Mouse (Mus musculus) embryonic facial prominence, embryonic 13.5 days (tissue): Measurements from ENCODE around the gene Ccm2. TPM values are rescaled to one million over a fixed set of nuclear protein-coding genes. Genes with fewer than 3 reads are reported as not detected.

Experiments
- ATAC-seq: fragments of 200-750 bp; cut with Nextera tagmentation; 2 replicates; pipeline ENCODE4 v1.8.0; 2017; ENCODE audit warnings: low read depth; ENCODE audit not compliant: insufficient number of reproducible peaks, insufficient read depth, low FRiP score, low TSS enrichment
- H3K27ac ChIP-seq: fragments of 300-500 bp; sonication (generic); 2 replicates; pipeline ENCODE4 v1.5.1; 2015; ENCODE audit warnings: moderate library complexity, mild to moderate bottlenecking, inconsistent platforms
- H3K27me3 ChIP-seq: fragments of 300-500 bp; sonication (generic); 2 replicates; pipeline ENCODE4 v1.6.1; 2015; ENCODE audit warnings: mild to moderate bottlenecking, inconsistent platforms
- H3K36me3 ChIP-seq: fragments of 300-500 bp; sonication (generic); 2 replicates; pipeline ENCODE4 v1.6.1; 2015; ENCODE audit warnings: mild to moderate bottlenecking, inconsistent platforms
- H3K4me1 ChIP-seq: fragments of 300-500 bp; sonication (generic); 2 replicates; pipeline ENCODE4 v1.6.1; 2015; ENCODE audit warnings: inconsistent platforms
- H3K4me2 ChIP-seq: fragments of 300-500 bp; sonication (generic); 2 replicates; pipeline ENCODE4 v1.6.1; 2015; ENCODE audit warnings: moderate library complexity, mild to moderate bottlenecking, inconsistent platforms
- H3K4me3 ChIP-seq: fragments of 300-500 bp; sonication (generic); 2 replicates; pipeline ENCODE4 v1.5.1; 2015; ENCODE audit warnings: mild to moderate bottlenecking, inconsistent platforms
- H3K9ac ChIP-seq: fragments of 300-500 bp; sonication (generic); 2 replicates; pipeline ENCODE4 v1.6.1; 2015; ENCODE audit warnings: mild to moderate bottlenecking, inconsistent platforms
- H3K9me3 ChIP-seq: fragments of 300-500 bp; sonication (generic); 2 replicates; pipeline ENCODE4 v1.6.1; 2016; ENCODE audit warnings: inconsistent platforms
- WGBS: fragments of 180-500 bp; shearing (Covaris S2); methylation state at CpG from one replicate; pipeline ENCODE4 v1.1.7; 2015; ENCODE audit warnings: mixed read lengths; 5-methylcytosine and 5-hydroxymethylcytosine counted together
- polyA plus RNA-seq: library from polyadenylated mRNA; unstranded; fragments of >200 nt; fragmentation: Nextera tagmentation; extraction: Ambion mirVana; gene quantifications from 2 replicates; pipeline ENCODE4 v1.2.1, GENCODE M21; 2015

Gene Ccm2
- polyA plus RNA-seq, 1 experiment from 2014 or later, result 80.2 TPM

- ATAC-seq, result no peak
- H3K9me3 ChIP-seq, result no peaks in the 10 kb centered on the region
- WGBS, result 92% methylated on average over 4 of the region's 4 CpGs
- no peak overlapping the region for H3K4me2 ChIP-seq
- H3K36me3 ChIP-seq, result no peaks in the 10 kb centered on the region
- H3K4me3 ChIP-seq, result no peak overlapping the region
- H3K9ac ChIP-seq, result no peak overlapping the region
- H3K4me1 ChIP-seq, result peaks cover 15% of the 10 kb centered on the region
- H3K27ac ChIP-seq, result 0 out of 2 replicates have a peak overlapping the region, but pooled peaks have one; percentile 98
- no peaks in the 10 kb centered on the region for H3K27me3 ChIP-seq
Observed at GRCm38 (mm10) chr11:6545186-6545856, 1.4 kb upstream of the Ccm2 start.

GRCm38 (mm10) chr11:6545857-6546192 is 862 bp upstream of the Ccm2 start:
- Histone ChIP-seq H3K36me3 (no peaks in the 10 kb centered on the region), H3K27ac (peak overlapping the region; percentile 98), H3K9ac (peak overlapping the region; percentile 87), H3K4me3 (peak overlapping the region; percentile 70), H3K4me1 (peaks cover 15% of the 10 kb centered on the region), H3K9me3 (no peaks in the 10 kb centered on the region), H3K4me2 (peak overlapping the region; percentile 74), H3K27me3 (no peaks in the 10 kb centered on the region)
- 22% methylated on average over 3 of the region's 3 CpGs for WGBS
- ATAC-seq, result no peak

GRCm38 (mm10) chr11:6547037-6547680 is 472 bp downstream of the Ccm2 start:
- WGBS, result under 1% methylated on average over 28 of the region's 41 CpGs
- Histone ChIP-seq H3K4me2 (peak overlapping the region; percentile 74), H3K9me3 (no peaks in the 10 kb centered on the region), H3K4me1 (peaks cover 15% of the 10 kb centered on the region), H3K9ac (peak overlapping the region; percentile 87), H3K27me3 (no peaks in the 10 kb centered on the region), H3K36me3 (peaks cover 5% of the 10 kb centered on the region; the same call in 1 of the 2 replicates), H3K4me3 (peak overlapping the region; percentile 70), H3K27ac (peak overlapping the region; percentile 98)
- peak; percentile 62; the same call in 1 of the 2 replicates for ATAC-seq

- Histone ChIP-seq H3K4me2 (peak overlapping the region; percentile 74), H3K36me3 (peaks cover 10% of the 10 kb centered on the region), H3K9me3 (no peaks in the 10 kb centered on the region), H3K9ac (peak overlapping the region; percentile 87), H3K27ac (peak overlapping the region; percentile 98), H3K4me3 (peak overlapping the region; percentile 70), H3K27me3 (no peaks in the 10 kb centered on the region), H3K4me1 (peaks cover 15% of the 10 kb centered on the region)
- ATAC-seq, result no peak
- WGBS, result 33% methylated on average over 6 of the region's 6 CpGs
Observed at GRCm38 (mm10) chr11:6547696-6548325, 1.1 kb downstream of the Ccm2 start.

GRCm38 (mm10) chr11:6549770-6550169 is 3.1 kb downstream of the Ccm2 start:
- H3K4me3 ChIP-seq, result no peak overlapping the region
- 93% methylated on average over 2 of the region's 2 CpGs for WGBS
- no peaks in the 10 kb centered on the region for H3K9me3 ChIP-seq
- no peak for ATAC-seq
- no peaks in the 10 kb centered on the region for H3K27me3 ChIP-seq
- H3K4me1 ChIP-seq, result peaks cover 14% of the 10 kb centered on the region
- no peak overlapping the region for H3K9ac ChIP-seq
- H3K4me2 ChIP-seq, result no peak overlapping the region
- peaks cover 18% of the 10 kb centered on the region for H3K36me3 ChIP-seq
- H3K27ac ChIP-seq, result no peak overlapping the region

- Histone ChIP-seq H3K9me3 (no peaks in the 10 kb centered on the region), H3K4me1 (peaks cover 17% of the 10 kb centered on the region), H3K36me3 (peaks cover 18% of the 10 kb centered on the region), H3K9ac (no peak overlapping the region), H3K4me3 (no peak overlapping the region), H3K4me2 (no peak overlapping the region), H3K27me3 (no peaks in the 10 kb centered on the region), H3K27ac (no peak overlapping the region)
- ATAC-seq, result no peak
- WGBS, result 92% methylated on average over 3 of the region's 3 CpGs
Observed at GRCm38 (mm10) chr11:6550201-6550600, 3.5 kb downstream of the Ccm2 start.

- no peak overlapping the region for H3K27ac ChIP-seq
- H3K27me3 ChIP-seq, result no peaks in the 10 kb centered on the region
- H3K4me3 ChIP-seq, result no peak overlapping the region
- 86% methylated on average over 3 of the region's 3 CpGs for WGBS
- H3K36me3 ChIP-seq, result peaks cover 24% of the 10 kb centered on the region
- H3K4me1 ChIP-seq, result peaks cover 9% of the 10 kb centered on the region
- no peaks in the 10 kb centered on the region for H3K9me3 ChIP-seq
- H3K9ac ChIP-seq, result no peak overlapping the region
- ATAC-seq, result no peak
- no peak overlapping the region for H3K4me2 ChIP-seq
Observed at GRCm38 (mm10) chr11:6558234-6558633, 11.5 kb downstream of the Ccm2 start.

- no peak for ATAC-seq
- 85% methylated on average over 2 of the region's 2 CpGs for WGBS
- no peaks in the 10 kb centered on the region for H3K9me3 ChIP-seq
- no peak overlapping the region for H3K4me2 ChIP-seq
- peaks cover 22% of the 10 kb centered on the region for H3K36me3 ChIP-seq
- H3K27me3 ChIP-seq, result no peaks in the 10 kb centered on the region
- H3K9ac ChIP-seq, result no peak overlapping the region
- H3K27ac ChIP-seq, result no peak overlapping the region
- no peak overlapping the region for H3K4me3 ChIP-seq
- peaks cover 4% of the 10 kb centered on the region for H3K4me1 ChIP-seq
Observed at GRCm38 (mm10) chr11:6559996-6560395, 13.3 kb downstream of the Ccm2 start.

GRCm38 (mm10) chr11:6560655-6561360 is 14.1 kb downstream of the Ccm2 start:
- Histone ChIP-seq H3K27ac (peak overlapping the region; percentile 28; the same call in 1 of the 2 replicates), H3K36me3 (peaks cover 22% of the 10 kb centered on the region), H3K4me3 (no peak overlapping the region), H3K9me3 (no peaks in the 10 kb centered on the region), H3K4me1 (peaks cover 4% of the 10 kb centered on the region), H3K27me3 (no peaks in the 10 kb centered on the region), H3K9ac (no peak overlapping the region), H3K4me2 (no peak overlapping the region)
- ATAC-seq, result no peak
- WGBS, result 83% methylated on average over 13 of the region's 13 CpGs

- ATAC-seq, result no peak
- Histone ChIP-seq H3K27me3 (no peaks in the 10 kb centered on the region), H3K36me3 (peaks cover 22% of the 10 kb centered on the region), H3K9ac (no peak overlapping the region), H3K4me1 (peaks cover 4% of the 10 kb centered on the region), H3K9me3 (no peaks in the 10 kb centered on the region), H3K4me3 (no peak overlapping the region), H3K4me2 (no peak overlapping the region), H3K27ac (0 out of 2 replicates have a peak overlapping the region, but pooled peaks have one; percentile 28)
- 90% methylated on average over 4 of the region's 4 CpGs for WGBS
Observed at GRCm38 (mm10) chr11:6561474-6561873, 14.8 kb downstream of the Ccm2 start.

- no peak overlapping the region for H3K9ac ChIP-seq
- ATAC-seq, result no peak
- H3K4me3 ChIP-seq, result no peak overlapping the region
- H3K27ac ChIP-seq, result no peak overlapping the region
- H3K9me3 ChIP-seq, result no peaks in the 10 kb centered on the region
- H3K4me2 ChIP-seq, result no peak overlapping the region
- peaks cover 4% of the 10 kb centered on the region for H3K4me1 ChIP-seq
- no peaks in the 10 kb centered on the region for H3K27me3 ChIP-seq
- H3K36me3 ChIP-seq, result peaks cover 14% of the 10 kb centered on the region
- WGBS, result 83% methylated on average over 6 of the region's 6 CpGs
Observed at GRCm38 (mm10) chr11:6562359-6562758, 15.7 kb downstream of the Ccm2 start.
